Mouse (Mus musculus) T-helper 2 cell (primary cell): Measurements from ENCODE around the gene Card19.

Source experiments
- in situ Hi-C: fragments of 300-600 bp; cut with MboI, MseI; formaldehyde crosslinking; loops from one replicate; pipeline ENCODE4 v1.15.1; 2025; ENCODE audit warnings: high pct_unique_total_duplicates

The Card19 gene

GRCm38 (mm10) chr13:49171729-49172128, 44.1 kb downstream of the Card19 start:
- in situ Hi-C loops, result no loop called here

DNA sequence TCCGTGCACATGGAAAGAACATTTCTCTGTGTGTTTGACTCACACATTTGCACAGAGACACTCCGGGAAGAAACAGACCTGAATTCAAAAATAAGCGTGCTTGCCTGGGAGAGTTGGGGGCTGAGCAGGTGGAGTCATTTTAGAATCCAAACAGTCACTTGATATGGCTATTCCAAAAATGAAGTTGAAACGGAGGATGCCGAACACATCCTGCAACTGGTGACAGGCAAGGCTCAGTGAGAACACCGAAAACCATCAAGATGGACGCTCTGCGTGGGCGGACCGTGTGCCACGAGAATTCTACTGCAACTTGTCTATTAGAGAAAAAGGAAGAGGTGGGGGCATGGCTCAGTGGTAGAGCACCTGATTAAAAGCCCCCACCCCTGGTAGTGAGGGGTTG, 45.2 kb downstream of the Card19 start:
- in situ Hi-C loops, result no loop called here

- in situ Hi-C loops, result no loop called here
Observed at GRCm38 (mm10) chr13:49169448-49170207, 46.2 kb downstream of the Card19 start.

GRCm38 (mm10) chr13:49167081-49167480, 48.8 kb downstream of the Card19 start:
- in situ Hi-C loops, result no loop called here

DNA sequence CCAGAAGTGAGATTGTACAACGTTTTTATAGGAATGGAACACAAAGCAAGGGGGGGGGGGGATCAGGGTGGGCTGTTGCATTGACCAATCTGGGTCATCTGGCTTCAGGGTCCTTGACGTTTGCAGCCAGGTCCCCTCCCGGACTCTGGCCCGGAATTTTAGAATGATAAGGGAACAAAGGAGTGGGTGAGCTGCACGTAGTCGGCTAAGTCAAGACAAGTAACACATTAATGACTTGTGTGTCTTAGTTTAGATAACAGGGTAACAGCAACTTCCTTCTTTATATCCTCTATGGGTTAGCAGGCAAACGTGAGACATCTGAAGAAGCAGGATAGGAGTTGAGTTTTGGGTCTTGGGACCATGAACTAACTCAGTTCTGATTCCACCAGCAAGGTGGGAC, 52.2 kb downstream of the Card19 start:
- in situ Hi-C loops, result no loop called here

- in situ Hi-C loops, result no loop called here
Observed at GRCm38 (mm10) chr13:49162722-49163121, 53.1 kb downstream of the Card19 start.

- in situ Hi-C loops, result no loop called here
Observed at GRCm38 (mm10) chr13:49161236-49161635, 54.6 kb downstream of the Card19 start.

DNA sequence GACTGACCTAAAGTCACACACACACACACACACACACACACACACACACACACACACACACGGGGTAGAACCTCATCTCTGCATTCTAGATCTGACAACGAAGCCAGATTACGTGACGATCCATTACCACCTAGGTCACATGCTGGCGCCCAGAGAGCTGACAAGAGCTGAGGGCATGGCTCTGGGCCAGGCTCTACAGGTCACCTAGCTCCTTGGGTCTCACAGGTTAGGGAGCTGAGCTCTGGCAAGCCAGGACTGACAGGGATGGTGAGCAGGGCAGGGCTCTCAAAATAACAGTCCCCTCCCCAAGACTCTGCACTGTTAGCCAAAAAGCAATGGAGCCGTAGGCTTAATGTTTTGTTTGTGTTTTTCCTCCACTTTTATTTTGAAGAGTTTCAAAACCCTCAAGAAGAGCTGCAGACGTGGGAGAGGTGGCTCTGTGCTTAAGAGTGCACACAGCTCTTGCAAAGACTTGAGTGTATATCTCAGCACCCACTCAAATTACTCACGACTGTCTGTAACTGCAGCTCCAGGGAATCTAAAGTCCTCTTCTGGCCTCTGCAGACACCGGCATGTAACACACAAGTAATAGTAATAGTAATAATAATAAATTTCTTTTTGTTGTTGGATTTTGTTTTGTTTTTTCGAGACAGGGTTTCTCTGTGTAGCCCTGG, 57.7 kb downstream of the Card19 start:
- in situ Hi-C loops, result no loop called here

DNA sequence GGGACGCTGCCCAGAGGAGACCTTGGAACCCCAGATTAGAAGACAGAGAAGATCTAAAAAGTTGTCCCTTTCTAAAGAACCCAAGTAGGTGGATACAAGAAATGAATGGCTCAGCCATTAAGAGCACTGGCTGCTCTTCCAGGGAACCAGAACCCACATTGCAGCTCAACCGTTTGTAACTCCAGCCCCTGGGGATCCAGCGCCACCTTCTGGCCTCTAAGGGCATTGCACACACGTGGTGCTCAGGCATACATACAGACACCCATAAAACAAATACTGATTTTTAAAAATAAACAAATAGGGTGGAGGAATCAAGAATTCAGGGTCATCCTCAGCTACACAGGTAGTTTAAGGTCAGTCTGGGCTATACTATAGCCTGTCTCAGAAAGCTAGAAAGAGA, 59.2 kb downstream of the Card19 start:
- in situ Hi-C loops, result no loop called here

- in situ Hi-C loops, result no loop called here
Observed at GRCm38 (mm10) chr13:49154621-49155020, 61.2 kb downstream of the Card19 start.

DNA sequence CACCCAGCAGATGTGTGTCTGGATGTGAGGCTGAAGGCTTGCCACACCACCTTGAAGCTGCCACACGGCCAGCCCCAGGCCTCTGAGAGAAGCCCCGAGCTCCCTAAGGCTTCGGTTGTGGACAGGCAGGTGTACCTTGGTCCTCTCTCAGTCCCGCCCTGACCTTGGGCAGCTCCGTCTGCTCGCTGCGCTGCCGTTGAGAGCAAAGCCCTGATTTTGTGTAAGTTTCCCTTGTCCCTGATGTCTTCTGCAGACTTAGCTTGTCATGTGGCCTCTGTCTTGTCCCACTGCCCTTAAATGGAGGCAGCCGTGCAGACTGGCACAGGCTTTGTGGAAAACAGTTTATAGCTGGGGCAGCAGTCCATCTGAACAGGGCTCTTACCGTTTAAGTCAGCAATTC, 61.8 kb downstream of the Card19 start:
- in situ Hi-C loops, result no loop called here
